Mouse (Mus musculus) embryonic fibroblast, embryonic 13.5 days (primary cell): ENCODE results near the gene Mmp19.

Source experiments
- CTCF ChIP-seq: IDR thresholded peaks from 2 replicates; pipeline ENCODE4 v1.5.1; 2011; ENCODE audit warnings: mild to moderate bottlenecking, control low read depth, low read length, moderate library complexity, borderline replicate concordance; ENCODE audit not compliant: insufficient read depth
- POLR2A ChIP-seq: IDR thresholded peaks from 2 replicates; pipeline ENCODE4 v1.6.1; 2011; ENCODE audit warnings: low read depth, mild to moderate bottlenecking, control low read depth, low read length, moderate library complexity

GRCm38 (mm10) chr10:128743791-128744191 is 46.9 kb upstream of the Mmp19 start:
- no peak for TF ChIP-seq CTCF
- peak; percentile 60; the same call in 1 of the 2 replicates for TF ChIP-seq POLR2A
